Mouse (Mus musculus): ENCODE measurements at regions not wholly inside any gene's neighbourhood (a gene's known extent, or its start where the extent isn't known, plus 50 kb on each side); places are given as distances from the start of the nearest gene placed in this dataset.
"Not testable (repeated sequence)": the region's sequence is repeated elsewhere in the genome, so short reads cannot be mapped to it uniquely, and the experiment has no call there.

- H3K27ac ChIP-seq (ENCODE audit: low read depth, low read length); H3K27me3 ChIP-seq (ENCODE audit: control insufficient read depth, insufficient read depth, low read length); H3K4me3 ChIP-seq (ENCODE audit: low read depth, low read length); H3K4me2 ChIP-seq (ENCODE audit: low read depth, low read length); ATAC-seq (ENCODE audit: low read depth); H3K9ac ChIP-seq (replicated peaks; ENCODE audit: low read depth, low read length); H3K4me1 ChIP-seq (ENCODE audit: control insufficient read depth, insufficient read depth, low read length); H3K36me3 ChIP-seq (ENCODE audit: control insufficient read depth, insufficient read depth, low read length); H3K9me3 ChIP-seq (ENCODE audit: control insufficient read depth, low read length): not testable (repeated sequence)
- 92% methylated on average over 3 of the region's 3 CpGs for WGBS
Observed at GRCm38 (mm10) chr17:60838794-60839193, 1825.6 kb upstream of the Nudt12 start.

GRCm38 (mm10) chr17:60832531-60832930 lies 1819.4 kb upstream of the Nudt12 start:
- Histone ChIP-seq H3K9ac (replicated peaks; ENCODE audit: low read depth, low read length) (no peak overlapping the region), H3K27me3 (ENCODE audit: control insufficient read depth, insufficient read depth, low read length) (no peaks in the 10 kb centered on the region), H3K27ac (ENCODE audit: low read depth, low read length) (no peak overlapping the region), H3K36me3 (ENCODE audit: control insufficient read depth, insufficient read depth, low read length) (no peaks in the 10 kb centered on the region), H3K4me3 (ENCODE audit: low read depth, low read length) (no peak overlapping the region), H3K9me3 (ENCODE audit: control insufficient read depth, low read length) (no peaks in the 10 kb centered on the region), H3K4me2 (ENCODE audit: low read depth, low read length) (no peak overlapping the region), H3K4me1 (ENCODE audit: control insufficient read depth, insufficient read depth, low read length) (no peaks in the 10 kb centered on the region)
- ATAC-seq (ENCODE audit: low read depth) = no peak
- WGBS = 90% methylated on average over 3 of the region's 3 CpGs

- Histone ChIP-seq H3K4me3 (ENCODE audit: low read depth, low read length) (no peak overlapping the region), H3K9me3 (ENCODE audit: control insufficient read depth, low read length) (no peaks in the 10 kb centered on the region), H3K9ac (replicated peaks; ENCODE audit: low read depth, low read length) (no peak overlapping the region), H3K36me3 (ENCODE audit: control insufficient read depth, insufficient read depth, low read length) (no peaks in the 10 kb centered on the region), H3K27ac (ENCODE audit: low read depth, low read length) (no peak overlapping the region), H3K27me3 (ENCODE audit: control insufficient read depth, insufficient read depth, low read length) (no peaks in the 10 kb centered on the region), H3K4me1 (ENCODE audit: control insufficient read depth, insufficient read depth, low read length) (no peaks in the 10 kb centered on the region), H3K4me2 (ENCODE audit: low read depth, low read length) (no peak overlapping the region)
- no peak for ATAC-seq (ENCODE audit: low read depth)
- 95% methylated on average over 2 of the region's 2 CpGs for WGBS
Observed at GRCm38 (mm10) chr17:60830498-60830897, 1817.3 kb upstream of the Nudt12 start.

- no peak overlapping the region for H3K9ac ChIP-seq (replicated peaks; ENCODE audit: low read depth, low read length)
- no peaks in the 10 kb centered on the region for H3K4me1 ChIP-seq (ENCODE audit: control insufficient read depth, insufficient read depth, low read length)
- WGBS = 63% methylated on average over 8 of the region's 8 CpGs
- H3K36me3 ChIP-seq (ENCODE audit: control insufficient read depth, insufficient read depth, low read length) = no peaks in the 10 kb centered on the region
- no peaks in the 10 kb centered on the region for H3K9me3 ChIP-seq (ENCODE audit: control insufficient read depth, low read length)
- H3K4me2 ChIP-seq (ENCODE audit: low read depth, low read length) = no peak overlapping the region
- no peak overlapping the region for H3K27ac ChIP-seq (ENCODE audit: low read depth, low read length)
- no peak overlapping the region for H3K4me3 ChIP-seq (ENCODE audit: low read depth, low read length)
- ATAC-seq (ENCODE audit: low read depth) = no peak
- H3K27me3 ChIP-seq (ENCODE audit: control insufficient read depth, insufficient read depth, low read length) = no peaks in the 10 kb centered on the region
Observed at GRCm38 (mm10) chr17:60804715-60805449, 1791.7 kb upstream of the Nudt12 start.

GRCm38 (mm10) chr17:60762270-60762669 lies 1749.1 kb upstream of the Nudt12 start:
- Histone ChIP-seq H3K27me3 (ENCODE audit: control insufficient read depth, insufficient read depth, low read length) (no peaks in the 10 kb centered on the region), H3K4me3 (ENCODE audit: low read depth, low read length) (no peak overlapping the region), H3K36me3 (ENCODE audit: control insufficient read depth, insufficient read depth, low read length) (no peaks in the 10 kb centered on the region), H3K4me2 (ENCODE audit: low read depth, low read length) (no peak overlapping the region), H3K4me1 (ENCODE audit: control insufficient read depth, insufficient read depth, low read length) (no peaks in the 10 kb centered on the region), H3K27ac (ENCODE audit: low read depth, low read length) (no peak overlapping the region), H3K9me3 (ENCODE audit: control insufficient read depth, low read length) (no peaks in the 10 kb centered on the region), H3K9ac (replicated peaks; ENCODE audit: low read depth, low read length) (no peak overlapping the region)
- WGBS = 91% methylated on average over 2 of the region's 2 CpGs
- ATAC-seq (ENCODE audit: low read depth) = no peak

GRCm38 (mm10) chr17:60761100-60761499 lies 1747.9 kb upstream of the Nudt12 start:
- Histone ChIP-seq H3K4me2 (ENCODE audit: low read depth, low read length) (no peak overlapping the region), H3K9me3 (ENCODE audit: control insufficient read depth, low read length) (no peaks in the 10 kb centered on the region), H3K4me3 (ENCODE audit: low read depth, low read length) (no peak overlapping the region), H3K4me1 (ENCODE audit: control insufficient read depth, insufficient read depth, low read length) (no peaks in the 10 kb centered on the region), H3K36me3 (ENCODE audit: control insufficient read depth, insufficient read depth, low read length) (no peaks in the 10 kb centered on the region), H3K27me3 (ENCODE audit: control insufficient read depth, insufficient read depth, low read length) (no peaks in the 10 kb centered on the region), H3K27ac (ENCODE audit: low read depth, low read length) (no peak overlapping the region), H3K9ac (replicated peaks; ENCODE audit: low read depth, low read length) (no peak overlapping the region)
- ATAC-seq (ENCODE audit: low read depth) = no peak

GRCm38 (mm10) chr17:60742856-60743255 lies 1729.7 kb upstream of the Nudt12 start:
- Histone ChIP-seq H3K36me3 (ENCODE audit: control insufficient read depth, insufficient read depth, low read length) (no peaks in the 10 kb centered on the region), H3K4me3 (ENCODE audit: low read depth, low read length) (no peak overlapping the region), H3K9ac (replicated peaks; ENCODE audit: low read depth, low read length) (no peak overlapping the region), H3K9me3 (ENCODE audit: control insufficient read depth, low read length) (no peaks in the 10 kb centered on the region), H3K4me2 (ENCODE audit: low read depth, low read length) (no peak overlapping the region), H3K27me3 (ENCODE audit: control insufficient read depth, insufficient read depth, low read length) (no peaks in the 10 kb centered on the region), H3K27ac (ENCODE audit: low read depth, low read length) (no peak overlapping the region), H3K4me1 (ENCODE audit: control insufficient read depth, insufficient read depth, low read length) (no peaks in the 10 kb centered on the region)
- 83% methylated on average over 1 of the region's 1 CpGs for WGBS
- no peak for ATAC-seq (ENCODE audit: low read depth)

- Histone ChIP-seq H3K4me2 (ENCODE audit: low read depth, low read length) (no peak overlapping the region), H3K9ac (replicated peaks; ENCODE audit: low read depth, low read length) (no peak overlapping the region), H3K27me3 (ENCODE audit: control insufficient read depth, insufficient read depth, low read length) (no peaks in the 10 kb centered on the region), H3K9me3 (ENCODE audit: control insufficient read depth, low read length) (no peaks in the 10 kb centered on the region), H3K4me1 (ENCODE audit: control insufficient read depth, insufficient read depth, low read length) (no peaks in the 10 kb centered on the region), H3K36me3 (ENCODE audit: control insufficient read depth, insufficient read depth, low read length) (no peaks in the 10 kb centered on the region), H3K4me3 (ENCODE audit: low read depth, low read length) (no peak overlapping the region), H3K27ac (ENCODE audit: low read depth, low read length) (no peak overlapping the region)
- WGBS = 77% methylated on average over 1 of the region's 1 CpGs
- ATAC-seq (ENCODE audit: low read depth) = no peak
Observed at GRCm38 (mm10) chr17:60738211-60738610, 1725.0 kb upstream of the Nudt12 start.

GRCm38 (mm10) chr17:60720138-60720537 lies 1707.0 kb upstream of the Nudt12 start:
- no peak overlapping the region for H3K27ac ChIP-seq (ENCODE audit: low read depth, low read length)
- no peak overlapping the region for H3K4me3 ChIP-seq (ENCODE audit: low read depth, low read length)
- no peak overlapping the region for H3K9ac ChIP-seq (replicated peaks; ENCODE audit: low read depth, low read length)
- H3K9me3 ChIP-seq (ENCODE audit: control insufficient read depth, low read length) = no peaks in the 10 kb centered on the region
- no peak overlapping the region for H3K4me2 ChIP-seq (ENCODE audit: low read depth, low read length)
- no peaks in the 10 kb centered on the region for H3K36me3 ChIP-seq (ENCODE audit: control insufficient read depth, insufficient read depth, low read length)
- no peaks in the 10 kb centered on the region for H3K27me3 ChIP-seq (ENCODE audit: control insufficient read depth, insufficient read depth, low read length)
- H3K4me1 ChIP-seq (ENCODE audit: control insufficient read depth, insufficient read depth, low read length) = no peaks in the 10 kb centered on the region
- 92% methylated on average over 2 of the region's 2 CpGs for whole genome bisulfite sequencing
- no peak for ATAC-seq (ENCODE audit: low read depth)
